ENCODE assay signal across 10 mouse cellular contexts in genomic region chr4:22497221-22498101, GRCm38 (mm10). TPM values are rescaled to one million over a fixed set of nuclear protein-coding genes. Genes with fewer than 3 reads are reported as not detected.
DNase-seq lines count a peak whose midpoint lies in the region; ATAC-seq and TF ChIP-seq lines count a peak whose summit lies in the region.
"Had no signal": no experiment of that assay in that cellular context is flagged by ENCODE, and none has a peak within 500 bp of the region (broad histone marks: within the 10 kb centered on the region; RNA-seq: fewer than 3 reads in every experiment).

No protein-coding gene starts in this region.

- H3K9ac ChIP-seq in ES-Bruce4 (ENCODE audit: low read depth, poor library complexity, severe bottlenecking), result no peak overlapping the region
- H3K9ac ChIP-seq in forebrain, embryonic 15.5 days (replicated peaks), result peak overlapping the region; percentile 58
- H3K9ac ChIP-seq in limb, embryonic 12.5 days (replicated peaks), result no peak overlapping the region

- no peak for TF ChIP-seq POLR2A in ES-Bruce4 (IDR thresholded peaks at IDR 0.05; ENCODE audit: insufficient read depth, low read length)

- DNase-seq in cerebellum, postnatal 10 days, result peak; percentile 60 to 71
- DNase-seq in cerebellum, adult 11 months, result no peak
- peak; percentile 36 for DNase-seq in retina, embryonic 14.5 days (ENCODE audit: low spot score)
- DNase-seq in thymus, postnatal 14 days, result no peak
- DNase-seq in spleen, postnatal 14 days (ENCODE audit: low spot score in 2 of 2), result no peak

- H3K27me3 ChIP-seq in ES-Bruce4 (ENCODE audit: control insufficient read depth, insufficient read depth, low read length, poor library complexity, severe bottlenecking), result peaks cover 35% of the 10 kb centered on the region
- H3K27me3 ChIP-seq in forebrain, embryonic 15.5 days, result 0 out of 2 replicates have a peak, but pooled peaks cover 2% of the 10 kb centered on the region
- H3K27me3 ChIP-seq in limb, embryonic 12.5 days, result peaks cover 81% of the 10 kb centered on the region

- TF ChIP-seq EP300 in ES-Bruce4 (IDR thresholded peaks at IDR 0.05; ENCODE audit: insufficient read depth, low read depth, low read length), result no peak

- peak; percentile 67 for ATAC-seq in forebrain, embryonic 15.5 days (replicated peaks)
- peak; percentile 56 for ATAC-seq in limb, embryonic 12.5 days (ENCODE audit: insufficient number of reproducible peaks, insufficient read depth, low FRiP score, low TSS enrichment, low read depth)

- peak overlapping the region; percentile 12 for H3K4me3 ChIP-seq in ES-Bruce4 (ENCODE audit: low read depth, low read length)
- peak overlapping the region; percentile 50 for H3K4me3 ChIP-seq in forebrain, embryonic 15.5 days
- peak overlapping the region; percentile 35 for H3K4me3 ChIP-seq in limb, embryonic 12.5 days (replicated peaks)
- H3K4me3 ChIP-seq: erythroblast, embryonic 14.5 days had no signal

- no peaks in the 10 kb centered on the region for H3K36me3 ChIP-seq in ES-Bruce4 (ENCODE audit: control insufficient read depth, insufficient read depth, low read length, poor library complexity, severe bottlenecking)
- no peaks in the 10 kb centered on the region for H3K36me3 ChIP-seq in forebrain, embryonic 15.5 days
- no peaks in the 10 kb centered on the region for H3K36me3 ChIP-seq in limb, embryonic 12.5 days

- no peaks in the 10 kb centered on the region for H3K9me3 ChIP-seq in ES-Bruce4 (replicated peaks; ENCODE audit: control insufficient read depth, insufficient read depth, low read length, poor library complexity, severe bottlenecking)
- no peaks in the 10 kb centered on the region for H3K9me3 ChIP-seq in forebrain, embryonic 15.5 days
- H3K9me3 ChIP-seq in limb, embryonic 12.5 days, result no peaks in the 10 kb centered on the region

- no peak for TF ChIP-seq CTCF in ES-Bruce4 (IDR thresholded peaks at IDR 0.05; ENCODE audit: low read depth, low read length)

- H3K4me2 ChIP-seq in forebrain, embryonic 15.5 days (replicated peaks), result peak overlapping the region; percentile 88
- peak overlapping the region; percentile 59 for H3K4me2 ChIP-seq in limb, embryonic 12.5 days

- 6% methylated on average over 34 of the region's 34 CpGs for WGBS in forebrain, embryonic 15.5 days
- under 1% methylated on average over 34 of the region's 34 CpGs for WGBS in limb, embryonic 12.5 days

- no peak overlapping the region for H3K27ac ChIP-seq in ES-Bruce4 (ENCODE audit: insufficient read depth, low read length)
- H3K27ac ChIP-seq in forebrain, embryonic 15.5 days (replicated peaks), result peak overlapping the region; percentile 75
- no peak overlapping the region for H3K27ac ChIP-seq in limb, embryonic 12.5 days

- H3K4me1 ChIP-seq in ES-Bruce4 (ENCODE audit: control insufficient read depth, insufficient read depth, low read length), result no peaks in the 10 kb centered on the region
- H3K4me1 ChIP-seq in forebrain, embryonic 15.5 days, result peaks cover 46% of the 10 kb centered on the region
- H3K4me1 ChIP-seq in limb, embryonic 12.5 days (replicated peaks), result peaks cover 26% of the 10 kb centered on the region

RNA-seq across cellular contexts. Expression of gene Pou3f2, which starts 9.3 kb away (rescaled TPM):
- 0.10 TPM in 1 of 2 replicates, not detected in the other for polyA plus RNA-seq in ES-Bruce4 (2011; ENCODE audit: insufficient read depth, insufficient read length, low read depth, missing spikeins)
- polyA plus RNA-seq in forebrain, embryonic 15.5 days (2015; fragmentation: Nextera tagmentation; extraction: Ambion mirVana), result 45.6 and 52.8 TPM in 2 replicates
- polyA plus RNA-seq in limb, embryonic 12.5 days (2016; fragmentation: Nextera tagmentation; extraction: Ambion mirVana), result 0.33 and 0.36 TPM in 2 replicates
- polyA plus RNA-seq: C2C12; erythroblast, embryonic 14.5 days had no signal

Comparison
In these comparisons a context has a peak if more than half of its experiments do, and no peak if none do; other contexts are left out.
1. DNase-seq: peak in cerebellum, postnatal 10 days (2 of 2) and retina, embryonic 14.5 days (single experiment); none in cerebellum, adult 11 months (single experiment), thymus, postnatal 14 days (single experiment) and spleen, postnatal 14 days (0 of 2).
2. RNA of gene Pou3f2, which starts 9.3 kb away (polyA plus RNA-seq): 45.6 to 52.8 TPM in forebrain, embryonic 15.5 days; 0.33 to 0.36 TPM in limb, embryonic 12.5 days and 0.10 TPM in ES-Bruce4; every median in the first group is over 10 times any median in the second.
3. Peak in every context shown above with its lines, with median percentiles within 50 percentile points of each other: H3K4me3 ChIP-seq.